Mouse (Mus musculus): ENCODE results near the gene Tmed2. TPM values are rescaled to one million over a fixed set of nuclear protein-coding genes. Genes with fewer than 3 reads are reported as not detected.

Gene Tmed2
- total RNA-seq, 2 experiments from 2014 or later = 95.4 to 98.9 TPM

Other genes with a start within 250 kb of the Tmed2 start
- gene Mphosph9, start 212.7 kb upstream of the Tmed2 start, total RNA-seq (2021) = 10 to 100 TPM; 20.9 to 23.1 TPM
- 10 to 100 TPM; 13.2 to 13.6 TPM for gene 2810006K23Rik, start 212.6 kb upstream of the Tmed2 start, total RNA-seq (2021)
- gene Cdk2ap1, start 177.6 kb upstream of the Tmed2 start, total RNA-seq (2021) = 100 to 1,000 TPM; 163 to 170 TPM
- gene Sbno1, start 114.7 kb upstream of the Tmed2 start, total RNA-seq (2021) = 100 to 1,000 TPM; 180 to 185 TPM
- gene Kmt5a, start 100.8 kb upstream of the Tmed2 start, total RNA-seq (2021) = 10 to 100 TPM; 60.9 to 74.6 TPM
- 10 to 100 TPM; 17.9 to 21.0 TPM for gene Rilpl2, start 62.3 kb upstream of the Tmed2 start, total RNA-seq (2021)
- 10 to 100 TPM; 19.9 to 20.8 TPM for gene Snrnp35, start 57.6 kb upstream of the Tmed2 start, total RNA-seq (2021)
- 10 to 100 TPM; 84.6 to 84.8 TPM for gene Rilpl1, start 9.3 kb upstream of the Tmed2 start, total RNA-seq (2021)
- 10 to 100 TPM; 25.8 to 28.3 TPM for gene Ddx55, start 12.2 kb downstream of the Tmed2 start, total RNA-seq (2021)
- gene Eif2b1, start 38.4 kb downstream of the Tmed2 start, total RNA-seq (2021) = 10 to 100 TPM; 35.1 to 37.7 TPM
- 10 to 100 TPM; 26.6 to 28.6 TPM for gene Gtf2h3, start 38.4 kb downstream of the Tmed2 start, total RNA-seq (2021)
- 10 to 100 TPM; 59.2 to 71.4 TPM for gene Atp6v0a2, start 87.9 kb downstream of the Tmed2 start, total RNA-seq (2021)
- gene Dnah10, start 184.4 kb downstream of the Tmed2 start, total RNA-seq (2021) = under 1 TPM; 0.36 to 0.47 TPM